Mouse (Mus musculus) CH12F3 (cell line): ENCODE data around the gene Hmgn1.
"Not testable (repeated sequence)": the region's sequence is repeated elsewhere in the genome, so short reads cannot be mapped to it uniquely, and the experiment has no call there.

Experiments used
- in situ Hi-C: fragments of 300-500 bp; cut with MboI; formaldehyde crosslinking; loops from 2 replicates; pipeline ENCODE4 v1.14.3; 2020; ENCODE audit warnings: low sequenced_read_pairs

The Hmgn1 gene

GRCm38 (mm10) chr16:96127657-96128344 is at the start of gene Hmgn1:
TSS of gene Hmgn1 (minus strand) at chr16:96127729.
- in situ Hi-C loops, result no loop called here

- in situ Hi-C loops, result no loop called here
These were observed 47.9 kb upstream of the Hmgn1 start for GRCm38 (mm10) chr16:96175399-96175798.

DNA sequence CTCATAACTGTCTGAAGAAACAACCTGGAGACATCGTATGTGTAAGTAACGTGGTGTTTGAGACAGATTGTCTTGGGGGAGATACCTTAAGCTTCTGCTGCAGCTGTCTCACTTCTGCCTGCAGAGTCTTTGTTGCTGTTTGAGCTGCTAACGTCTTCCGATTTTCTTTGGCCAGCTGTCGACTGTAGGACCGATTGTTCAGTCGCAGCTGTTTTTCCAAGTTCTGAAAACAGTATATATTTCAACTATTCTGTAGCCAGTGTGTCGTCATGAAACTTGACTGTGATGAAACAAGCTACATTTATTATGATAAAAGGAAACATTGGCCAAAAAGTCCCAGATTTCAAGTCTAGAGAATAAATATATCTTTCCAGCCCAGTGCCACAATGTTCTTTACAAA is 46.1 kb upstream of the Hmgn1 start:
- in situ Hi-C loops, result no loop called here

DNA sequence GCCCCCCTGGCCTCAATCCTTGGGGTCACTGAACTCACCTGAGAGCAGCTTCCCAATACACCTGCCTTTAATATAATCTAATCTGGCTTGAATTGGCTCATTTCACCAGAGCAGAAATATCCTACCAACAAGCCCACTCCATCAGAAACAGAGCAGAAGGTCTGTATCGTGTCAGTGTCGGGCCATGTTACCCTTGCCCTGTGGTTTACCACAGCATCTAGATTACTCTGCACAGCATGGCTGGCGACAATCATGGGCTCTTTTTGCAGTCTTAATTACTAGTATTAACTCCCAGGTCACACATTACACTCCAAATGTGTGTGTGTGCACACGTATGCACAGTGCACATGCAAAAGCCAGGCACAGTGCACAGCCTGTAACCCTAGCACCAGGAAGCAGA is 41.3 kb upstream of the Hmgn1 start:
- in situ Hi-C loops, result no loop called here

DNA sequence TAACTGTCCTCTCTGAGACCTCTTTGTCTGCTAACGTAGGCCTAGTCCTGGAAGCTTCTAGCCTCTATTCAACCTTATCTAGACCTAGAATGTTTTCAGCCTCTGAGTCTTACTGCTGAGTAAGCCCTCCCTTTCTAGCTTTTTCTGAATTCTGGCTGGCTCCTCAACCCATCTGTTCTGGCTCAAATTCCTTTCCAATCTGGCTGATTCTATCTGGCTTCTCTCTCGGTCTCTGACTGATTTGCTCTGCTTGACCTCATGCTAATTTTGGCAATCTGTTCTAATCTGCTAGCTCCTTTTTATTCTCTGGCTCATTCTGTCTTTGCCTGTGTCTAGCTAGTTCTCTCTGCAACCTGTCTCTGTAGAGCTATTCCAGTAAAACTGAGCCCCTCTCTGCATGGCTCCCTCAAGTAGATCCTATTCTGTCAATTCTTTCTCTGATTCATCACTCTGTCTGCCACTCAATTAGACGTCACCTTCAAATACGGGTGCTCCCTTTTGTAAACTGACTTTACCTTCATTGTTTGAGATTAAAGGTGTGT is 38.3 kb upstream of the Hmgn1 start:
- in situ Hi-C loops, result no loop called here

- in situ Hi-C loops, result no loop called here
These were observed 33.8 kb upstream of the Hmgn1 start for GRCm38 (mm10) chr16:96161336-96161735.

DNA sequence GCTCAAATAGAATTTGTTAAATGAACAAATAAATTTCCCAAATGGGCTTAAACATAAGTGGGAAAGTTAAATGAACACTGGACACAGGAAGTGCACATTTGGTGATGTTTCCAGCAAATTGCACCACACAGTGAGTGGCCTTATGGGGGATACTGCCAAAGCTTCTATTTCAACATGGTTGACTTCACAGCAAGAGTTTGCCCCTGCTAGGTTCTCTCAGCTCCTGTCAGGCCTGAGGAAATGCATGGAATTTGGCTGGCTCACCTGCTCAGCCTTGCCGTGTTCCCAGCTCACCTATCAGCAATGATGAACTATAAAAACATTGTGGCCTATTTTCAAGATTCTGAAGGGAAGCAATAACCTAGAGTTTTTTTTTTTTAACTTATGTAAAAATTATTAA is 33.4 kb upstream of the Hmgn1 start:
- in situ Hi-C loops, result no loop called here

DNA sequence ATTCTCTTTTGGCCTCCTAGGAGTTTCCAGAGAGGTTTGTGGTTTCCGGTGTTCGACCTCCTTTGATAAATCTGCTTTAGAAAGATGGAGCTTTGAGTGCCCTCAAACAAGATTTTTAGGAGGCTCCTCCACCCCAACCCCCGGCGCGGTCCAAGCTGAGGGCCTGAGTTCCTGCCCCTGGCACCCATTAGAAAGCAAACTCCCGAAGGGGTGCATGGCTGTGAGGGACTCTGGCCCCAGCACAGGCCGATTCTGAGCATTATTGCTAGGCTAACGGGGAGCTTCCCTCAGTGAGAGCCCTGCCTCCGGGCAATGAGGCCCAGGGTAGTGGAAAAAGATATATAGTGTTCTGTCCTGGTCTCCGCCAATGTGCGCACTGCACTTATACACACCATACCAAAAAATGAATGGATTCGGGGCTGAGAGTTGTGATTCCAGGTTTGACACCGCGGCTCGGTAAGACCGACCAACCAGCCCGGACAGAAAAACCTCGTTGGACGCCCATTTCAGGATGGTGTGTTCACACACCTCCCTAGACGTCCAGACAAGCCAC is 32.3 kb upstream of the Hmgn1 start:
- in situ Hi-C loops, result no loop called here

DNA sequence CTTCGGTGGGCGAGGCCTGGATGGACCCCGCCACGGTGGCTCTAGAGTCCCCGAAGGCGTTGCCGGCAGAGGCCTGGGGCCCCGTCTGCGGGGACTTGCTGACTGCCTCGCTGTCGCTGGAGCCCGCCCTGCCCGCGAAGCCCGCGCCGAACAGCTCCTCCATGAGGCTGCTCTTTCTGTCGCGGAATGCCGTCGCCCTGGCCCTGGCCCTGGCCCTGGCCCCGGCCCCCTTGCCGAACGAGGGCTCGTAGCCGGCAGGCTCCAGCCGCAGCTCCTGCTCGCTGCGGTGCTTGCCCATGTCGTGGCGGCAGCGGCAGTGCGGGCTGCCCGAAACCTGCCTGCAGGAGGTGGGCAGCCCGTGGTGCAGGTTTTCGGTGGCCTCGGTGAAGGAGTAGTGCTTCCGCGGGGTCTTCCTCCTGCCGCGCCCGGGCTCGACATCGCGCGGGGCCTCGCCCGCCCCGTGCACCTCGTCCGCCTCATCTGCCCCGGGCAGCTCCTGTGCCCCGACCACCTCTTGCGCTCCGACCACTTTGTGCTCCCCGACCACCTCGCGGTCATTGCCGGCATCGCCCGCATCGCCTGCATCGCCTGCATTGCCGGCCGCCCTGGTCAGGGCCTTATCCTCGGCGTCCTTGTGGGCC is 31.7 kb upstream of the Hmgn1 start:
- in situ Hi-C loops, result no loop called here

- in situ Hi-C loops, result no loop called here
These were observed 31.1 kb upstream of the Hmgn1 start for GRCm38 (mm10) chr16:96158511-96159080.

DNA sequence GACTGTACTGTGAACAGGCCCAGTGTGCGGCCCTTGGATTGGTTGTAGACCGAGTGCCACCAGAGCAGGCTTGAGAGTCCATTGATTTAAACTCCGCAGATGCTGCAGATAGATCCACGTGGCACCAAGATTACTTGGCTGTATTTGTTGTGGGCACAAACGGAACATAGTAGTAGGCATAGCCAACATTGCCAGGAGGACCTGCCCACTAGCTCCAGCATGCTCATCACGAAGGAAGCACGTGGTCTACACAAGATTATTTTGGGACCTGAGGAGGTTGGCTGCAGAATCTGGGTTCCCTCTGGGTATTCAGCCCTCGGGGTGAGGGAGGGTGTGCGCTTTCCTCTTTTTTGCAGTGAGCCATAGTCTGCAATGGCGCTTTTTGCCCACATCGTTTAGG is 29.6 kb upstream of the Hmgn1 start:
- in situ Hi-C loops, result no loop called here

GRCm38 (mm10) chr16:96156019-96156418 is 28.5 kb upstream of the Hmgn1 start:
- in situ Hi-C loops, result no loop called here

DNA sequence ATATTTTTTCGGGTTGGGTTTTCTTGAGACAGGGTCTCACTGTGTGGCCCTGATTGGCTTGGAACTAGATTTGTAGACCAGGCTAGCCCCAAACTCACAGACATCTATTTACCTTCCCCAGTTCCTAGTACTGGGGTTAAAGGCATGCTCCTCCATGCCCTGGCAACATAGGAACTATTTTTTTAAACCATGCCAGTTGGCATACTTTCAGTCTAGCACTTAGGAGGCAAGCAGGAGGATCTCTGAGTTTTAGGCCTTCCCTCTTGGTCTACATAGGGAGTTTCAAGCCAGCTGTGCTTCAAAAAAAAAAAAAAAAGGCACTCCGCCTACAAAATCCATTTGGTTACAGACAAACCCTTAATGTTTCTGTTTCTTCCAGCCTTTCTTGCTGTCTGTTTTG is 26.9 kb upstream of the Hmgn1 start:
- in situ Hi-C loops, result no loop called here

DNA sequence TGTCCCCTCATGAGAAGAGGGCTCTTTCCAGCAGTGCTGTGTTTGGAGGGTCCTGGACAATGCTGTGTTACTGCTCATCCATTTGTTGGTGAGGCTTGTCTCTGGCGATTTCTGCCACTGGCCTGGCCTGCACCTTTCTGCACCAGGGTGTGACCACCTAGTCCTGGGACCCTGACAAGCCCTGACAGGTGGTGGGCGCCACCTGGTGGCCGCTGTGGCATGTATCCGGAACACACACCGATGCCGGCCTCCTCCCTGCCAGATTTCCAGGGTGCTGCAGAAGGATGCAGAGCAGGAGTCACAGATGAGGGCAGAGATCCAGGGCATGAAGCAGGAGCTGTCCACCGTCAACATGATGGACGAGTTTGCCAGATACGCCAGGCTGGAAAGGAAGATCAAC is 24.0 kb upstream of the Hmgn1 start:
- in situ Hi-C loops, result no loop called here

DNA sequence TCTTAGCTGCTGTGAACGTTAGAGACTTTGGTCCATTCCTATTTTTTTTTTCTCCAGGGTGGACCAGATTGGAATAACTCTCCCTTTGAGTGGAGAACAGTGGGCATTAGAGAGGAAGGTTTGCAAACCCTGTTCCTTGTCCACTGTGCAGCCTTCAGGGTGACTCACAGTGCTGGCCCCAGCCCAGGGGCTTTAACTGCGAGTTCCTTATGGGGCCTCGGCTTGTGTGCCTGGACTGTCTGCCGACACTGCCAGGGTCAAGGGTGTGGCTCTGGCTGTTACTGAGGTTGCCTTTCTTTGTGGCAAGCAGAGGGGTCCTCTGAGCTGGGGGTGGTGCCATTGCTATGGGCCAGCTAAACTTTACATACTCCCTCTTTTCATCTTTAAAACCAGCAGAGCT is 23.5 kb upstream of the Hmgn1 start:
- in situ Hi-C loops, result no loop called here

DNA sequence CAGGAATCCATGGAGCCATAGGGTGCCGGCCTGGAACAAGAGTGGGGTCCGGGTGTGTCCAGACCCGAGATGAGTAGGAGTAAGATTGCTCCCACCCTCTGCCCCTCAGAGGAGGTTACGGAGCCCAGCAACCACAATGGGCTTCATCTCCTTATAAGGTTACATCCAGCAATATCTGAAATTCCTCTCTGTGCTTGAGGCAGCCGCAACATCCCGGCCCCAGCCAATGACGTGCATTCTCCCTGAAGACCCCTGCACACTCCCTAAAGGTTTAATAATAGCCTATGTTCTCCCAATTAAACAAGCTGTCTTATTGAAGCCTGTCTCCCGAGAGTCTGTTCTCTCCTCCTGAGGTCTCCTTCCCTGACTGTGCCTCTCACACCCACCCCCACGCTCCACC is 21.8 kb upstream of the Hmgn1 start:
- in situ Hi-C loops, result no loop called here

DNA sequence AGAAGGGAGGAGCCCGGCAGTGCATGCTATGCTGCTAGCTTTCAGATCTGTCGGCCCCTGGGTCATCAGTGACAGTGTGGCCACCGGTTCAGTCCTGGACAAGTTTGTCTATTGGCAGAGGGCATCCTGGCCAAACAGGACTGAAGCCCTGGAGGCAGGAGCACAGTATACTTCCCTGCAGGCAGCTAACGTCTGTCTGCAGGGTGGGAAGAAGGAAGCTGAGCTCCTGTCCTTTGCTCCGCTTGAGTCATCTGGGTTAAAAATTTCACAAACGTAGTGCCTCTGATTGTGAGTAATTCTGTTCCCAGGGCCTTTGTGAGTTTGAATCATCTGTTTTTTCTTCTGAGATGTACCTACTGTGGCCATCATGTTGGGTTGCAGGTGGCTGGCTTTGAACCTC is 21.3 kb upstream of the Hmgn1 start:
- in situ Hi-C loops, result no loop called here

DNA sequence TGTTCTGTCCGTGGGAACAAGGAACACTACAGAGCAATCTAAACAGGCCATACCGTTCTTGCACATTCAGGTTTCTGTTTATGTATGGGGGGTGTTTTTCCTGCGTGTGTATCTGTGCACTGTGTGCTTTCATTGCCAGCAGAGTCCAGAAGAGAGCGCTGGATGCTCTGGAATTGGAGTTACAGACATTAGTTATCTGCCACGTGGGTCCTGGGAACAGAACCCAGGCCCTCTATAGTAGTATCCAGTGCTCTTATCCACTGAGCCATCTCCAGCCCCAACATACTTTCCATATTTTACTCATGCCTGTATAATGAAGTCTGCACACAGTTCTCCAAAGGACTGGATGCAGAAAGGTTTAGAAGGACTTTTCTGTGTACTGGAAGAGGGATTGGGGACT is 18.3 kb upstream of the Hmgn1 start:
- in situ Hi-C loops, result no loop called here

GRCm38 (mm10) chr16:96145110-96145800 is 17.7 kb upstream of the Hmgn1 start, which contains the start of gene Wrb:
TSS of gene Wrb (plus strand) at chr16:96145407.
- in situ Hi-C loops, result no loop called here

- in situ Hi-C loops, result not testable (repeated sequence)
These were observed 17.2 kb upstream of the Hmgn1 start for GRCm38 (mm10) chr16:96144748-96145109.

GRCm38 (mm10) chr16:96128466-96128865 is 937 bp upstream of the Hmgn1 start:
- in situ Hi-C loops, result no loop called here
